In the genomic region with DNA sequence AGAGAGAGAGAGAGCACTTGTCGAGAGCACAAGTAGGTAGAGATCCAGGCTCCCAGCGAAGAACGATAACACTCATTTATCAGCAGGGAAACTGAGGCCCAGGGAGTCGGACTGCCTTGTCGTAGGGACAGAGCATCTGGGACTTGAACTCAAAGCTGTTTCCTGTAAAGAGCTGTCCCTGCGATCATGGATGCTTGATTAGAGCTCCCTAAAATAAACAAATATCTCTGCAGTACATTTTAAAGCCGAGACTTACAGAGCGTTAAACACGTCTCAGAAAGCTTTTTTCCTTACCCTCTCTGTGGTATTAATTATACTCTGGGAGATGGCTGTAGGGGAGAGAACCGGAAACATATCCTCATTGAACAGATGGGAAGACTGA, we compare ENCODE assay signal across 8 mouse cellular contexts. TPM values are rescaled to one million over a fixed set of nuclear protein-coding genes. Genes with fewer than 3 reads are reported as not detected.
DNase-seq lines count a peak whose midpoint lies in the region; ATAC-seq and TF ChIP-seq lines count a peak whose summit lies in the region.

No protein-coding gene starts in this region.

- DNase-seq in CD4-positive, CD25-positive, alpha-beta regulatory T cell, adult 2 months (ENCODE audit: low read depth, low spot score), result peak; percentile 44
- no peak for DNase-seq in thymus, adult 2 months
- DNase-seq in thymus, postnatal 36 days, result no peak
- no peak for DNase-seq in limb, embryonic 14.5 days (ENCODE audit: low spot score)
- DNase-seq in stomach, postnatal 0 days (ENCODE audit: low spot score), result no peak
- DNase-seq in gastrocnemius, postnatal 4 days (ENCODE audit: low spot score in 2 of 2), result no peak
- DNase-seq in kidney, adult 9 months, result no peak

- no peaks in the 10 kb centered on the region for H3K9me3 ChIP-seq in limb, embryonic 14.5 days (ENCODE audit: control insufficient read depth, low read length)
- H3K9me3 ChIP-seq in stomach, postnatal 0 days (ENCODE audit: control insufficient read depth, low read length), result no peaks in the 10 kb centered on the region

- H3K4me1 ChIP-seq in thymus, adult 2 months (replicated peaks; ENCODE audit: control insufficient read depth, insufficient read depth, low read length), result peaks cover 37% of the 10 kb centered on the region
- H3K4me1 ChIP-seq in limb, embryonic 14.5 days (ENCODE audit: control insufficient read depth, insufficient read depth, low read length), result peaks cover 32% of the 10 kb centered on the region
- H3K4me1 ChIP-seq in stomach, postnatal 0 days (replicated peaks; ENCODE audit: control insufficient read depth, insufficient read depth), result no peaks in the 10 kb centered on the region; the same call in 1 of the 2 replicates

- no peaks in the 10 kb centered on the region for H3K27me3 ChIP-seq in thymus, adult 2 months (ENCODE audit: control insufficient read depth, insufficient read depth, low read length)
- H3K27me3 ChIP-seq in limb, embryonic 14.5 days (ENCODE audit: control insufficient read depth, insufficient read depth, low read length), result no peaks in the 10 kb centered on the region
- H3K27me3 ChIP-seq in stomach, postnatal 0 days (ENCODE audit: control insufficient read depth, insufficient read depth, low read length), result no peaks in the 10 kb centered on the region

- no peak for TF ChIP-seq CTCF in thymus, adult 2 months (IDR thresholded peaks at IDR 0.05; ENCODE audit: borderline replicate concordance, control insufficient read depth, extremely low read depth, insufficient read depth, low read length, poor library complexity)
- TF ChIP-seq CTCF in stomach, postnatal 0 days (IDR thresholded peaks at IDR 0.05; ENCODE audit: low read depth), result no peak

- ATAC-seq in CD4-positive, CD25-positive, alpha-beta regulatory T cell, adult 4 months, result no peak
- ATAC-seq in limb, embryonic 14.5 days (ENCODE audit: low FRiP score, low read depth), result no peak
- no peak for ATAC-seq in stomach, postnatal 0 days (ENCODE audit: low FRiP score, low TSS enrichment)

- H3K4me2 ChIP-seq in limb, embryonic 14.5 days (replicated peaks; ENCODE audit: low read depth, low read length, severe bottlenecking), result peak overlapping the region; percentile 67
- H3K4me2 ChIP-seq in stomach, postnatal 0 days (replicated peaks; ENCODE audit: low read depth), result peak overlapping the region; percentile 90

- no peak for TF ChIP-seq EP300 in stomach, postnatal 0 days (optimal IDR thresholded peaks at IDR 0.05)

- TF ChIP-seq POLR2A in thymus, adult 2 months (IDR thresholded peaks at IDR 0.05; ENCODE audit: control insufficient read depth, extremely low read depth, insufficient read depth, low read length, poor library complexity), result no peak
- TF ChIP-seq POLR2A in limb, embryonic 14.5 days (IDR thresholded peaks at IDR 0.05; ENCODE audit: borderline replicate concordance, extremely low read depth, insufficient read depth, insufficient read length), result no peak

- peak overlapping the region; percentile 81 for H3K27ac ChIP-seq in thymus, adult 2 months (ENCODE audit: control insufficient read depth, insufficient read depth, low read length)
- H3K27ac ChIP-seq in limb, embryonic 14.5 days (replicated peaks; ENCODE audit: low read depth, low read length), result peak overlapping the region; percentile 53; the same call in 1 of the 2 replicates
- peak overlapping the region; percentile 93 for H3K27ac ChIP-seq in stomach, postnatal 0 days (replicated peaks)

- H3K9ac ChIP-seq in limb, embryonic 14.5 days (ENCODE audit: low read depth, low read length, severe bottlenecking), result peak overlapping the region; percentile 83
- H3K9ac ChIP-seq in stomach, postnatal 0 days (ENCODE audit: low read length), result peak overlapping the region; percentile 83

- peaks cover 2% of the 10 kb centered on the region for H3K36me3 ChIP-seq in thymus, adult 2 months (ENCODE audit: control insufficient read depth, insufficient read depth, low read length)
- H3K36me3 ChIP-seq in limb, embryonic 14.5 days (ENCODE audit: control insufficient read depth, insufficient read depth, low read length), result peaks cover 9% of the 10 kb centered on the region; the same call in 1 of the 2 replicates
- H3K36me3 ChIP-seq in stomach, postnatal 0 days (ENCODE audit: control insufficient read depth, insufficient read depth, low read length), result peaks cover under 1% of the 10 kb centered on the region; the same call in 1 of the 2 replicates

- under 1% methylated on average over 10 of the region's 10 CpGs for WGBS in thymus, adult 2 months
- WGBS in limb, embryonic 14.5 days, result 33% methylated on average over 10 of the region's 10 CpGs
- WGBS in stomach, postnatal 0 days, result 14% methylated on average over 10 of the region's 10 CpGs

- peak overlapping the region; percentile 91 for H3K4me3 ChIP-seq in thymus, adult 2 months (ENCODE audit: control insufficient read depth, insufficient read depth, low read length)
- peak overlapping the region; percentile 85 for H3K4me3 ChIP-seq in limb, embryonic 14.5 days (replicated peaks; ENCODE audit: low read length)
- peak overlapping the region; percentile 73 for H3K4me3 ChIP-seq in stomach, postnatal 0 days (ENCODE audit: low read depth, low read length)

RNA-seq across cellular contexts. Expression of gene Arhgef1, which starts 0.7 kb away (rescaled TPM):
- 100 to 1,000 TPM; 166 to 183 TPM for polyA plus RNA-seq in CD4-positive, CD25-positive, alpha-beta regulatory T cell, adult 4 months (2017; shearing (Covaris generic))
- polyA plus RNA-seq in thymus, adult 2 months (2012; rRNA removed), result 1,726 and 1,877 TPM in 2 replicates
- polyA plus RNA-seq in limb, embryonic 14.5 days (2012; rRNA removed), result 256 and 337 TPM in 2 replicates
- polyA plus RNA-seq in limb, embryonic 14.5 days (2014; fragmentation: Nextera tagmentation; extraction: Ambion mirVana), result 109 and 116 TPM in 2 replicates
- 45.2 and 49.9 TPM in 2 replicates for polyA plus RNA-seq in stomach, postnatal 0 days (2015; fragmentation: Nextera tagmentation; extraction: Ambion mirVana)
- total RNA-seq in gastrocnemius, postnatal 4 days (2021), result 10 to 100 TPM; 79.6 to 98.8 TPM

RNA-seq across cellular contexts. Expression of gene Cd79a, which starts 6.3 kb away (rescaled TPM):
- polyA plus RNA-seq in CD4-positive, CD25-positive, alpha-beta regulatory T cell, adult 4 months (2017; shearing (Covaris generic)), result 10 to 100 TPM in 1 of 2 experiments, 1 to 10 TPM in 1; 2.2 to 28.9 TPM
- 38.2 and 44.0 TPM in 2 replicates for polyA plus RNA-seq in thymus, adult 2 months (2012; rRNA removed)
- 0.84 and 1.4 TPM in 2 replicates for polyA plus RNA-seq in limb, embryonic 14.5 days (2012; rRNA removed)
- polyA plus RNA-seq in limb, embryonic 14.5 days (2014; fragmentation: Nextera tagmentation; extraction: Ambion mirVana), result 0.26 and 0.37 TPM in 2 replicates
- polyA plus RNA-seq in stomach, postnatal 0 days (2015; fragmentation: Nextera tagmentation; extraction: Ambion mirVana), result 0.25 and 0.44 TPM in 2 replicates
- under 1 TPM; 0.31 to 0.98 TPM for total RNA-seq in gastrocnemius, postnatal 4 days (2021)

RNA-seq across cellular contexts. Expression of gene Rps19, which starts 19.3 kb away (rescaled TPM):
- over 10,000 TPM; 12,099 to 13,283 TPM for polyA plus RNA-seq in CD4-positive, CD25-positive, alpha-beta regulatory T cell, adult 4 months (2017; shearing (Covaris generic))
- polyA plus RNA-seq in thymus, adult 2 months (2012; rRNA removed), result 543 and 698 TPM in 2 replicates
- 1,054 and 1,323 TPM in 2 replicates for polyA plus RNA-seq in limb, embryonic 14.5 days (2012; rRNA removed)
- 3,510 and 3,666 TPM in 2 replicates for polyA plus RNA-seq in limb, embryonic 14.5 days (2014; fragmentation: Nextera tagmentation; extraction: Ambion mirVana)
- 2,060 and 2,085 TPM in 2 replicates for polyA plus RNA-seq in stomach, postnatal 0 days (2015; fragmentation: Nextera tagmentation; extraction: Ambion mirVana)
- total RNA-seq in gastrocnemius, postnatal 4 days (2021), result 1,000 to 10,000 TPM; 1,082 to 1,250 TPM

RNA-seq across cellular contexts. Expression of gene Dmrtc2, which starts 33.6 kb away (rescaled TPM):
- polyA plus RNA-seq in CD4-positive, CD25-positive, alpha-beta regulatory T cell, adult 4 months (2017; shearing (Covaris generic)), result not detected
- not detected in 2 replicates for polyA plus RNA-seq in thymus, adult 2 months (2012; rRNA removed)
- 0.04 TPM in 1 of 2 replicates, not detected in the other for polyA plus RNA-seq in limb, embryonic 14.5 days (2012; rRNA removed)
- 0.19 TPM in 1 of 2 replicates, not detected in the other for polyA plus RNA-seq in limb, embryonic 14.5 days (2014; fragmentation: Nextera tagmentation; extraction: Ambion mirVana)
- not detected in 2 replicates for polyA plus RNA-seq in stomach, postnatal 0 days (2015; fragmentation: Nextera tagmentation; extraction: Ambion mirVana)
- not detected for total RNA-seq in gastrocnemius, postnatal 4 days (2021)

RNA-seq across cellular contexts. Expression of gene Lypd4, which starts 33.7 kb away (rescaled TPM):
- polyA plus RNA-seq in CD4-positive, CD25-positive, alpha-beta regulatory T cell, adult 4 months (2017; shearing (Covaris generic)), result not detected
- 0.15 TPM in 1 of 2 replicates, not detected in the other for polyA plus RNA-seq in thymus, adult 2 months (2012; rRNA removed)
- not detected in 2 replicates for polyA plus RNA-seq in limb, embryonic 14.5 days (2012; rRNA removed)
- polyA plus RNA-seq in limb, embryonic 14.5 days (2014; fragmentation: Nextera tagmentation; extraction: Ambion mirVana), result not detected in 2 replicates
- polyA plus RNA-seq in stomach, postnatal 0 days (2015; fragmentation: Nextera tagmentation; extraction: Ambion mirVana), result not detected in 2 replicates
- not detected for total RNA-seq in gastrocnemius, postnatal 4 days (2021)
